Mouse (Mus musculus): ENCODE data around the gene Lamc2.

Lamc2 gene

DNA sequence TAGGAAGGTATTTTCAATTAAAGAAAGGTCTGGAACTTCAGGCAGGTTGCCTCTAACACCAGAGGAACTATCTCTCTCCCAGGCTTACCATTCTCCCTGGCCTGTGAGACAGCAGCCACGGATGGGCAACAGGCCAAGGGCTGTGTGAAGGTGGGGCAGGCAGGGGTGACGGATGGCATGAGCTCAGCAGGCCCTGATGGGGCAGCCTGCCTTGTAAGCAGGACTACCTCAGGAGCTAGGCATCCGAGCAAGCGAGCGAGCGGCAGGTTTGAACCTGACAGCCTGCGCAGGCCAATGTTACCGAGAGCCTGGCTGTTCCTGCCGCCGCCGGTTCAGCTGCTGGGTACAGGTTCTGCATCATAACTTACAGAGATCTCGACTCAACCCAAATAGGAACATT lies 11.4 kb downstream of the Lamc2 start:
- DNase-seq = peak; percentile 70

DNA sequence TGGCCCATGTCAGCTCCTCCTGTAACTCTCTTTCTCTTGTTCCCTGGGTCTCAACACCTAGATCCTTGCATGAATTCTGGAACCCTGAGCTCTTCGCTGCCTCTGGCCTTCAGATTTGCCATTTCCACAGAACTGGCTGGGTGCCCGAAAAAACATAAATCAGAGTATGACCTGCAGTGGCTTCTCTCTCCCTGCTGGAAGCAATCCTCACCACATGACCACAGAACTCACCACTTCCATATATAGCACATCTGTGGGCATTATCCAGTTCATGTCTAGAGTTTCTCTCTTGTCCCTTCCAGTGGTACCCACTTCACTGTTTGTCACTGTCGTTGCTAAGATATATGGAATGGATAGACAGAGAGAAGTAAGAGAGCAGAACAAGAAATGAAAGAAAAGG lies 13.0 kb downstream of the Lamc2 start:
- no peak for DNase-seq

DNA sequence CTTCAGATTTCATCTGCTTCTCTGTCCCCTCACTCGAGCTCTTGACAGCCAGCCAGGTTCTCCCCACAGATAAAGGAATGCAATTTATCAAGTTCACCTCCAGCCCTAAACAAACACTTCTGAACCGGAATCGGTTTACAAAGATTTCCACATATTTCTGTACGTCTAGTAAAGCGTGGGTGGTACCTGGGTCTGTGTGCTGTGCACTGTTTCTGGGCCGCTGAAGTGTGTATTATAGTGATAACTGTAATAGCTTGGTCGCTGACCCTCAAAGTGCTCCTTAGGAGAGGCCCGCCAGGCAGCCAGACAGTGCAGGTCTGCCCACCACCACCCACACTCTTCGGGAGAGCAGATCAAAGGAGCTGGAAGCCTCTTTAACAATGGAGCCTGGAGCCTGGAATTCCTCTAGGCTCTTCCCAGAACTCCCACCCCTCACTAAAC lies 13.9 kb downstream of the Lamc2 start:
- DNase-seq = no peak

DNA sequence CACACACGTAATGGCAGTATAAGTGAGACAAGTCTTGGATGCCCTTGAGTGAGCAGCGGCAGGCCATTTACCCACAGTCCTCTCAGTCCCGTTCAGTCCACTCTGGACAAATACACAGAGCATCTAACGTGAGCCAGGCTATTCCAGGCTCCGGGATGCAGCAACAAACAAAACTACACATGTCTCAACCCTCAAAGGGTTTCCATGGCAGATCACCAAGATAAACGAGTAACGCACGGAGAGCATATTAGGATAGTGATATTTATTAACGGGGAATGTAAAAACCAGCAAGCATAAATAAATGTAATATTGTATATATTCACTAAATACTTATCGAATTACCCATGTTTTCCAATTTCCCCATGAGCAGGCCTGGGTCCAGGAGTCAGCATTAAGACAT lies 15.2 kb downstream of the Lamc2 start:
- DNase-seq = no peak

DNA sequence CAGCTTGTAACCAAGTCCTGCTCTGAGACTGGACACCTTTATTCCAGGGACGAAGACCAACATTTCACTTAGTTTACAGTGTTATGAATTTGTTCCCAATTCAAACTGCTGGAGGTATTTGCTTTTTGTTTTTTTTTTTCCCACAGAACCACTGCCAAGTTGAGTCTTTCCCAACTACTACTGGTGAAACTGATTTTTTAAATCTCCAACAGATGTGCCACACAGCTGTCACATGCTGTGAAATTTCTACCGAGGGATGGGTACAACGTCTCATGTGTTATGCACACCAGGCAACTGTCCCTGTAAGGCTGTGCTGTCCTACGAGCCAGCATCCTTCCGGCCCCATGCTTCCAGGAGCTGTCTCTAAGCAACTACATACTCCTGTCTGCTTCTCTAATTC lies 18.0 kb downstream of the Lamc2 start:
- DNase-seq = no peak

DNA sequence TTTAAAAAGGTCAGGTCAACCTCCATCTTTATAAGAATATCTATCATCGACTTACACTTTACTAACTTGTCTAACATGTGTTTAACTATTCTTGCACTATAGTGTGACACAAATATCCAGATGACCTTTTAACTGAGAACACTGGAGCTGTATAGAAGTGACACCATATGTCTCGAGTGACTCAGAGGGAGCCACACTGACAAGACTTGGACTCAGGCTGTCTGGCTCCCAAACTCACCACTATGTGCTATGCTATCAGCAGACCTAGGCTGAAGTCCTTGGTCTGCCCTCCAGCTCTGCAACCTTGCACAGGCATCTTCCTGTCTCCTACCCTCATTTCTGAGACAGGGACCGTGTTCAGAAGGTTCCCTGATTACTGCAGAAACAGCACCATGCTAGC lies 22.4 kb downstream of the Lamc2 start:
- no peak for DNase-seq

DNA sequence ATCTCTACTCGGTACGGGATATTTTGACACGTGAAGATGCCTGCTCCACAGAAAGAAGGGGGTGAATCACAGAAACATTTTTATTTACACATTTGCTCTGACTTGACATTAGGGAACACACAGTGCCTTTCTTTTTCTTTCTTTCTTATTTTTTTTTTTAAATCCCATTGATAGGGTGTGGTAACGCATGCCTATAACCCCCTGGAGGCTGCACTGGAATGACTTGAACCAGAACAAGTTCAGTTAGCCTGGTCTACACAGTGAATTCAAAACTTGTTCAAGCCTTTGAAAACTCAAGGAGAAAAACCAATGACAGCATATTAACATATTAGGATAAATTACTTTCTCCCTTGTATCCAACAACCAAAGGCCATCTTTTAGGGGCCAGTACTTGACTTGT lies 27.1 kb downstream of the Lamc2 start:
- no peak for DNase-seq

DNA sequence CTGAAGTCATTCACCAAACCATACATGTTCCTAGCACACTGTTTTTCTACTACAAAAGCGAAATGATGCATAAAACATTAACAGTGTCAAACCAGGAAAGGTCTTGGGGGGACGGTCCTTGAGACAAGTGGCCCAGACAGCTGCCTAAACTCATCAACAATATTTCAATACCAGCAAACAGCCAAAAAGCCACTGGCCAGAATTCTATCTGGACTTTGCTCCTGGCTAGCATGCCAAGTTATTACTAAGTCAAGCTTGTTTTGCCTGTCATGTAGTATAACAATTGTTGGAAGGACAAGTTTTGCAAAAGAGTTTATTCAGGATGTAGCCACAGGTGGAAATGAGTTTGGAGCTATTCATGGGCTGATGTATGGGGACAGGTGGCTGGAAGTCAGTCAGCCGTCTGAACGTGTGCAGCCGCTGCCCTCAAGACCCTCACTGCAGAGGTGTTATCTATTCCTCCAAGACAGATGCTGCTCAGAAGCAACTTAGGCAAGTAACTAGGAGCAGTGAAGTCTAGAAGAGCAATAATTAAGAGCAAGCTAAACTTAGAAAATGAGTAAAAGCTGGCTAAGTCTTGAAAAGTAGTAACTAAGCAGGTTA lies 29.1 kb downstream of the Lamc2 start:
- DNase-seq = no peak

DNA sequence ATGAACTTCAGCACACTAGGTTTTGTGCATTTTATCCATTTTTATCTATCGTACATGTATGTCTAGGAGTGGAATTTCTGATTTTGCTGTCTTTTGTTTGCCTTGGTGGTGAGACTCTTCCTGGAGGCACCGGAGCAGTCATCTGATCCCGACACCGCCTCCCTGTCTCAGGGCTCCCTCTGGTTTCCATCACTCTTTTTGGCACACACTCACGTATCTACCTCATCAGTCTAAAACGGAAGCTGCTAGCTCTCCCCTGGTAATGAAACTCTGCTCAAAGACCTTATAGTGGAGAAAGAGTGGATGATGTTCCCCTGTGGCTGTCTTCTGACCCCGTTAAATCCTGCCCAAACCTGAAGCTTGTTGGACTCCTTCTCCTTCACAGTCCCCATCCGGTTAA lies 30.9 kb downstream of the Lamc2 start:
- DNase-seq = no peak

DNA sequence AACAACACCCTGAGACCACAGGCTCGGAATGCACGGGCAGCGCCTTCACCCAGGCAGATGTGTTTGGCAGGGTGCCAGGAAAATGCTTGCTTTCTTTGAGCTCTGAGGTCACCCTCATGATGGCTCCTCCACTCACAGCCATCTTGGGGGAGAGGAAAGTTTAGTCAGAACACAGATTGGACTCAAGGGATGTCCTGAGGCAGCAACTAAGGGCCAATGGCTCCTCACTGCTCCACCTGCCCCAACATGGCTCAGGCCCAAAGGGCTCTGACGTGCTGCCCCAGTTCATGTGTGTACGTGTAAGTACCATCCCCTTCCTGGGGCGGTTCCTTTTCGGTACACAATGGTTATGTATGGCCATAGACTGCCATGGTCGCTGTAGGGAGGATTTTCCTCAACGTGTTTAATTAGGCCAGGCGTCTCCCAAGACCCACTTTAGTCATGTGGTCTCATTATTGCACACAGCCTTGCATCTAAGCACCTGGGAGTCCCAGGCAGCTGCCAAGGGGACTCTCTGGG lies 32.6 kb downstream of the Lamc2 start:
- no peak for DNase-seq

DNA sequence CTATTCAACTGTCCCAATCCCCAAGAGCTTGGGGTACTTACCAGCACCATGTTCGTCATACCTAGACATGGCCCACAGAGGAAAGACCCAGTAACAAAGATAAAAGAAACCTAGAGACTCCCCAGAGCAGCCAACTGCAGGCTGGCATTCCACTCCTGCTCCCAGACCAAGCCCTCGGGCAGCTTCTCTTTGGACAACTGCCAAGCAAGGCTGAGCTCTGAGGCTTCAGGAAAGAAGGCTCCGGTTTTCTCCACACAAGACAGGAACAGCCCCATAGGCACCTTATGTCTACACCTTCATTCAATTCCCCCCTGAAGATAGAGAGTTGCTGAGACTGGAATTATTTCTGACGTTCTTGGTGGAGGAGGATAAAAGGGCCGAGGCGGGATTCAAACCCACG lies 33.7 kb downstream of the Lamc2 start:
- DNase-seq = no peak

DNA sequence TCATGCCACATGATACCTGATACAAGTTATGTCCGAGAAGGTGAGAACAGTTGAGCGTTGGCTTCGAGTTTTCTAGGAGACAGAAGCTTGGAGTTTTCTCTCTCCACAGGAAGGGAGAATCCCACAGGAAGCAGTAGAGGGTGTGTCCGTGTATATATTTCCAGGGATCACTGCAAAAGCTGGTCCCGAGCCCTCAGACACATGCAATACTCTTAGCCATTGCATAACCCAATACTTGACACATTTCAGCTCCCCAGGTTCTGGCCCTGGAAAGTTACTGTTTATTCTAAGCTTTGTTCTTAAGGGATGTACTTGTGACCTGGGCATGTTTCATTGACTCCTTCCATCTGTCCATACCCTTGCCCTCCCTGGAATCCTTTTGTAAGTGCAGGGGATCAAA lies 40.5 kb downstream of the Lamc2 start:
- no peak for DNase-seq

DNA sequence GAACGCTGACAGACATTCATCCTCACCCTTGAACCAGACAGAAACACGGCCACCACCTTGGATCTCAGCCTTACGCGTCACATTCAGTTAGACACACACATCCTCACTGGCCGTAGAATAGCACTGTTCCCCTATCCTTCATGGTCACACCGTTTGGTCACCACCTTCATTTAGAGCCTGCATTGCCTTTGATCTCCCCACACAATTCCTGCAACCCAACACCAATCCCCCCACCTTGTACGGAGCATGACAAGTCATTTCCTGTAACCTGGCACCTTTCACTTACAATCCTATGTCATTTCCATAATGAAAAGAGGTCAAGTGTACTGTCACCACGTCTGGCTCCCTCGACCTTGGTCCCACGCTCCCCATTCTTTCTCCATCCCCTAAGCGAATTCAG lies 42.2 kb downstream of the Lamc2 start:
- no peak for DNase-seq

DNA sequence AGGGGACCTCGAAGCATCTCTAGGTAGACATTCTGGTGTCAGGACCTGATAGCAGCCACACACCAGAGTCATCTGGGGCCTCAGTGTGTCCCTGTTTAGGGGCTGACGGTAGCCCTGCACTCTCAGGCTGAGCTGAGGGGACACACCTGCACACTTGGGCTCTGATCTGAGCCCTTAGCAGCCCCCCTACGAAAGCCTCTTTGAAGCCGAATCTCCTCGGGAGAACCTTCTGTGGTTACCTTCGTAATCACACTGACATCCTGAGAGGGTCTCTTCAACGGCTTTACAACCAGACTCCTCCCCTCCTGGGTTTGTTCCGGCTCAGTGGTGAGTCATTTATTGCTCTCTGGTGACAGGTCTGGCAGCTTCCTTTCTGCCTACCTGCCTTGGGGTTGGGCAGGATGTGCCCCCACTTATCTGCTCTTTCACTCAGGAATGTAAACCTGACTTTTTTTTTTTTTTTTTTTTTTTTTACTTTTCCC lies 45.5 kb downstream of the Lamc2 start:
- DNase-seq = no peak

DNA sequence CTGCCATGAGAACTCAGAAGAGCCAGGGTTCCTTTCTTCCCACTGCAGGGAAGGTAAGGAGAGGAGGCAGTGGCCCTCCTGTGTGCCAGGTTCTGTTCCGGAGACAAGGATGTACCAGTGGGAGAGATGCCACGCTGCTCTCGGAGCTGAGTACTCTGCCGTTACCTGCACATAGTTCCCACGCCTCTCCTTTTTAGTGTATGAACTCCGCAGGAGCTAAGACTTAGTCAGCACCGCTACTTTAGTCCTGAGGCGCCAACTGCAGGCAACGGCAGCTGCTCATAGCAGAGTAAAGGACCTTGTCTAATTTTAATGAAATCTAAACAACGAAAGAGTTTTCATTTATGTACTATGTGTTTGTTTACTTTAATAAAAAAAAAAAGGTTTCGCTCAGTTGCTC lies 46.0 kb downstream of the Lamc2 start:
- no peak for DNase-seq

DNA sequence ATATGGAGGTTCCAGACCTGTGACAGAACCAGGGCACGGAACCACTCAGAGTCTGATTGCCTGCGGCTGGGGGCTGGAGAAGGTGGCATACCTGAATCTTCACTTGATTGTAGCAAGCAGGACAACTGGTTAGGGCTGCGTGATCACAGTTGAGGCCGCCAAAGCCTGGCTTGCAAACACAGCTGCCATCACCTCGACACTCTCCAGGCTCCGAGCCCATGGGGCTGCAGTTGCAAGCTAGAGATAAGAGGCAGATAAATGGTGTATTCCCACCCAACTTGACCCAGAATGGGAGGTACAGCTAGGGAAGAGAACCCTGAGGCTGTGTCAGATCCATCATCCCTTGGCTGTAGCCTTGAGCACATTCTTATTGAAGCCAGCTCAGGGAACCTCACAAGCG lies 46.6 kb downstream of the Lamc2 start:
- no peak for DNase-seq

DNA sequence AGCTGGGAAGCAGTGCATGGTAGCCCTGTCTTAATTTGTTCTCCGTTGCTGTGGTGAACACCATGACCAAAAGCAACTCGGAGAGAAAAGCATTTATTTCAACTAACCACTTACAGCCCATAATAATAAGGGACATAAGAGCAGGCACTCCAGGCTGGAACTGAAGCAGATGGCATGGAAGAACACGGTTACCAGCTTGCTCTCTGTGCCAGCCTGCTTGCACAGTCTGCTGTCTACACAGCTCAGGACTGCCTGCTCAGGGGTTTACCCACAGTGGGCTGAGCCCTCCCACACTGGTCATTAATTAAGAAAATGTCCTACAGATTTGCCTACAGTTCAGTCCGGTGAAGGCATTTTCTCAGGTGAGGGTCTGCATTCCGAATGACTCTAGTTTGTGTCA lies 47.8 kb downstream of the Lamc2 start:
- DNase-seq = peak; percentile 19

DNA sequence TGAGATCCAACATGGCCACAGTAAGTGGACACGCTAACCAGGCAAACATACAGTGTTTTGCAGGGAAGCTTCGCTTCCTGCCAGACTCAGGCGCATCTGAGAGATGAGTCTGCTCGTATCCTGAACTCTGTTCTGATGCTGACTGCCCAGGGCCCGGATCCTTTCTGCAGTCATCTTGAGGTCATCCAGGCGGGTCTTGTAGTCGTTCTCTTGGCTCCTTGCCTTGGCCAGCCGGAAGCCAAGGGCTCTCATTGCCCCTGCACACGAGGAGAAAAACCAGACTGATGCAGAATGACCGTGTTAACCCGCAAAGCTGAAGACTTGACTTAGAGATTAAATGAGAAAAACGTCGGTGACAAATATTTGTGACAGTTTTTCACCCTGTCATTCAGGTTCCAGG lies 49.6 kb downstream of the Lamc2 start:
- DNase-seq = no peak

DNA sequence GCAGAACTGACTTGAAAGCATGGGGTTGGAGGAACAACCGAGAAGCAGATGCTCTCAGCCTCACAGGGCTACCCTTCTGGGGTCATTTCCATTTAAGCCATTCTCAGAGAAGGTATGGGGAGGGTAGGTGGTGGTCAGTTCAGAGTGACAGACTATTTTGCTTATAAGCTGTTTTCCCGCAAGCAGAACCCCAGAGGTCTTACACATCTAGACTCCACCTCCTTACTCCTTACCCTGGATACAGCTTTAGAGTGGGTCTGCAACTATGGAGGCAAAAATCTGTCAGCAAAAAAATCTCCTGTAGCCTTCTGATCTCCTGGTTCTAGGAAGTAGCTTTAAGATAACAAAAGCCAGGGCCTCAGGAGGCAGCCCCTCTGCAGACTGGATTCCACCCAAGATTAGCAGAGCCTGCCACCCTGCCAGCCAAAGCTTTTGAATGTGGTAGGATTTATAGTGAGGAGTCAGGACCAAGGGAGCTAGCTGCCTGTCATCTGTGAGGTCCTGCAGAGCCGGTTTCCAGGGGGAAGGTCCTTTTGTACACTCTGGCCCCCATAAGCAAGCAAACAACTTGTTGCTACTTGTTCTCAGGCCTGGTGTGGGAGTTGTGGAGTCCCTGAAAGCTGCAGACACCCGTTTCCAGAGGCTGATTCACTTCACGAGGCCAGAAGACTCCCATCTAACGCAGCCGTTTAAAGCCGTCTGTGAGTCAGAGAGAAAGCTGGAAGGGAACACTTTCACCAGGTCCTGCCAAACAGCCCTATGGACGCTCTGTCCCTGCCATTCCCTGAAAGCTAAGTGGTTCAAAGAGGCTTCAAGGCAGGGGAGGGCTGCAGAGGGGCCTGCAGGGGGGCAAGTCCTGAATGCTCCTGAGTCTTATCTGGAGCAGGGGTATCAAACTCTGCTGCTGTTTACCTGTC lies 52.1 kb downstream of the Lamc2 start:
- no peak for DNase-seq

DNA sequence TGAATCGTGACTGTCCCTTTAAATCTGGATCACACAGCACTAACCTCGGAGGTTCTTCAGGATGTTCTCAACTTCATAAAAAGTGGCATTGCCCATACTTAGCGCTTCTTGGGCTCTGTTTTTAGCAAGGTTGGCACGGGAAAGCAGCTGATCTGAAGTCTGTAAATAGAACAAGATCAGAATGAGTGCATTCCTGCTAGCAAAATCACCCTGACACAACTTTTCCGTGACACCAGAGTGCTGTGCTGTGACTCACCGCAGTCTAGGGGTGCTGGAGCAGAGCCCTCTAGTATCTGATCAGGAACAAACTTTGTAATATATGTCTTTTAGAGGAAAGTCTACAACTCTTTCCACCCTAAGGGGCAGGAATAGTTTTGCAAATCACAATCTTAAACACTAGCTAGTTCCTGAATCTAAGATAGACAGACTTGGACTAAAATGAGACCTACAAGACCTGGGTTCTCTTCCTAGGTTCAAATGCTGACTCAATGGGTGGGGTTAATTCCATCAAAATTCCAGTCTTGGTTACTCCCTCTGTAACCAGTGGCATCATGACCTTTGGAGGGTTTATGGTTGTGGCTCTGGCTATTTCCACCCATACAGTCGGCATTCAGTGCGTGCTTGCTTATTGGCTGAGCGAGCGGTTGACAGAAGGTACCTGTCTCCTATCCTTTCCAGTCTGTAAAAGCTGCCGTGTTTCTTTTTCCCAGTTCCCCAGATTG lies 56.1 kb downstream of the Lamc2 start:
- no peak for DNase-seq

DNA sequence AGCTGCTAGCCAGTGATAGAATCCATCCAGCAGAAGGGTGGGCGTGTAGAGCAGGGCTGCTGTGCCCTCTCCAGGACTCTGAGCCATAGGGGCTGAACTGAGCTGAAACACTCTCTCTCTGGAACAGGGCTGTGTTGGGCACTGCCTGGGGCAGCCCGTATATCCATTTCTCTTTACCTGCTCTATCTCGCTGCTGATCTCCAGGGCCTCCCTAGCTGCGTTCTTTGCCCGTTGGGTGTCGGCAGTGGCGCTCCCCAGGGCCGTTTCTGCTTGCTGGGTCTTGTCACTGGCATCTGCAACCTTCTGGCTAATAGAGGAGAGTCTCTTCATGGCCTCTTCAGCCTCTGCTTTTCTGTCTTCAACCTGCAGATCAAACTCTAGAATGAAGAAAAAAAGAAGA lies 57.5 kb downstream of the Lamc2 start:
- DNase-seq = no peak

DNA sequence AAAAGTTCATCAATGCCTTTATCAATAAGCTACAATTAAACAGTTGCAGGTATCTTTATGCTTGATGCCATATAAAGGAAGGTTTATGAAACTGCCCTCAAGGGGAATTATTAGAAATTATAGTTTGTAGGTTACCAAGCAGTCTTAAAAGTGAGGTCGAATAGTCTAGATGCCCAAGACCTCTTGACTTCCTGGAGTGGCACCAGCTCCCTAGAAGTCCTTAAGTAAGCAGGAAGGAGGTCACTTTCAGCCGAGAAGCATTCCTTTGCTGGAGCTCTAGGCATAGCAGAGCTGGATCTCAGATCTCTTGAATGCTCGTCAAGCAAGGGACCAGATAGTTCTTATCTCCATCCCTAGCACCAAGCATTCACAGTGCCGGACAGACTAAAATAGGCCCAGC lies 58.6 kb downstream of the Lamc2 start:
- DNase-seq = no peak
